Mouse (Mus musculus): Measurements from ENCODE around the gene Tada2b. TPM values are rescaled to one million over a fixed set of nuclear protein-coding genes. Genes with fewer than 3 reads are reported as not detected.

Tada2b gene
- polyA plus RNA-seq, 1 experiment from 2014 or later: 3.2 TPM

- ATAC-seq (ENCODE audit: insufficient number of reproducible peaks, low FRiP score, low TSS enrichment, low read depth) (no peak), DNase-seq (ENCODE audit: low spot score) (no peak)
- H3K4me3 ChIP-seq (ENCODE audit: low read depth, low read length): no peak overlapping the region
- 80% methylated on average over 3 of the region's 3 CpGs for WGBS
- H3K4me2 ChIP-seq (ENCODE audit: low read depth, severe bottlenecking): no peak overlapping the region
- H3K27me3 ChIP-seq (ENCODE audit: control insufficient read depth, insufficient read depth, low read length): no peaks in the 10 kb centered on the region
- H3K9ac ChIP-seq (ENCODE audit: low read length): no peak overlapping the region
- no peaks in the 10 kb centered on the region; the same call in 1 of the 2 replicates for H3K36me3 ChIP-seq (ENCODE audit: control insufficient read depth, insufficient read depth, low read length)
- H3K4me1 ChIP-seq (ENCODE audit: control insufficient read depth, insufficient read depth, low read length): no peaks in the 10 kb centered on the region
- no peak overlapping the region for H3K27ac ChIP-seq (replicated peaks; ENCODE audit: low read depth, low read length)
- H3K9me3 ChIP-seq (ENCODE audit: control insufficient read depth, low read length): no peaks in the 10 kb centered on the region
These were observed 35.7 kb upstream of the Tada2b start for GRCm38 (mm10) chr5:36519751-36520150.

DNA sequence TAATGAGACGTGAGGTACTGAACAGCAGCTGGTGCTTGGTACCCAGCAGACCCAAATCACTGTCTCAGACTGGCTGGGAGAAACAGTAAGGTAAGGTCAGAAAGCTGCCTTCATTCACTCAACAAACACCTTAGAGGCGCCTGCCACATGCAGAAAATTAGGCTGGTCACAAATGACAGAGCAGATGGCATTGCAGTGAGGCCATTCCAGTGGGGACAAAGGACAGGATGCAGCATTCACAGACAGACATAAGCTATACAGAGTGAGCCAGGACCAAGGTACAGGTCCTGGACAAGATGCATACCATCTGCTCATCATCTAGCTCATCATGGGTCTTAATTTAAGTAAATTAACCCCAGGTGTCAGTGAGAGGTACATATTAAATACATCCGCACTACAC is 33.5 kb upstream of the Tada2b start:
- H3K4me2 ChIP-seq (ENCODE audit: low read depth, severe bottlenecking): no peak overlapping the region
- no peaks in the 10 kb centered on the region for H3K27me3 ChIP-seq (ENCODE audit: control insufficient read depth, insufficient read depth, low read length)
- no peak for ATAC-seq (ENCODE audit: insufficient number of reproducible peaks, low FRiP score, low TSS enrichment, low read depth)

GRCm38 (mm10) chr5:36515558-36515957 is 31.5 kb upstream of the Tada2b start:
- no peak for ATAC-seq (ENCODE audit: insufficient number of reproducible peaks, low FRiP score, low TSS enrichment, low read depth)
- 91% methylated on average over 5 of the region's 5 CpGs for WGBS
- Histone ChIP-seq H3K27ac (replicated peaks; ENCODE audit: low read depth, low read length) (no peak overlapping the region), H3K4me1 (ENCODE audit: control insufficient read depth, insufficient read depth, low read length) (no peaks in the 10 kb centered on the region), H3K9me3 (ENCODE audit: control insufficient read depth, low read length) (no peaks in the 10 kb centered on the region), H3K4me3 (ENCODE audit: low read depth, low read length) (no peak overlapping the region), H3K27me3 (ENCODE audit: control insufficient read depth, insufficient read depth, low read length) (no peaks in the 10 kb centered on the region), H3K9ac (ENCODE audit: low read length) (no peak overlapping the region), H3K36me3 (ENCODE audit: control insufficient read depth, insufficient read depth, low read length) (no peaks in the 10 kb centered on the region; the same call in 1 of the 2 replicates), H3K4me2 (ENCODE audit: low read depth, severe bottlenecking) (no peak overlapping the region)
- no peak for DNase-seq (ENCODE audit: low spot score)

More for the DNA sequence above, 33.5 kb upstream of the Tada2b start:
- H3K27ac ChIP-seq (replicated peaks; ENCODE audit: low read depth, low read length): no peak overlapping the region
- 75% methylated on average over 3 of the region's 3 CpGs for WGBS
- no peaks in the 10 kb centered on the region for H3K4me1 ChIP-seq (ENCODE audit: control insufficient read depth, insufficient read depth, low read length)
- DNase-seq (ENCODE audit: low spot score): no peak
- H3K4me3 ChIP-seq (ENCODE audit: low read depth, low read length): no peak overlapping the region
- H3K9me3 ChIP-seq (ENCODE audit: control insufficient read depth, low read length): no peaks in the 10 kb centered on the region
- no peaks in the 10 kb centered on the region; the same call in 1 of the 2 replicates for H3K36me3 ChIP-seq (ENCODE audit: control insufficient read depth, insufficient read depth, low read length)
- H3K9ac ChIP-seq (ENCODE audit: low read length): no peak overlapping the region

GRCm38 (mm10) chr5:36515126-36515525 is 31.0 kb upstream of the Tada2b start:
- H3K9ac ChIP-seq (ENCODE audit: low read length): no peak overlapping the region
- no peaks in the 10 kb centered on the region for H3K4me1 ChIP-seq (ENCODE audit: control insufficient read depth, insufficient read depth, low read length)
- no peaks in the 10 kb centered on the region; the same call in 1 of the 2 replicates for H3K36me3 ChIP-seq (ENCODE audit: control insufficient read depth, insufficient read depth, low read length)
- H3K9me3 ChIP-seq (ENCODE audit: control insufficient read depth, low read length): no peaks in the 10 kb centered on the region
- H3K27ac ChIP-seq (replicated peaks; ENCODE audit: low read depth, low read length): no peak overlapping the region
- no peak overlapping the region for H3K4me2 ChIP-seq (ENCODE audit: low read depth, severe bottlenecking)
- no peak overlapping the region for H3K4me3 ChIP-seq (ENCODE audit: low read depth, low read length)
- no peak for DNase-seq (ENCODE audit: low spot score)
- ATAC-seq (ENCODE audit: insufficient number of reproducible peaks, low FRiP score, low TSS enrichment, low read depth): no peak
- H3K27me3 ChIP-seq (ENCODE audit: control insufficient read depth, insufficient read depth, low read length): no peaks in the 10 kb centered on the region
- WGBS: 96% methylated on average over 1 of the region's 1 CpGs

- ATAC-seq (ENCODE audit: insufficient number of reproducible peaks, low FRiP score, low TSS enrichment, low read depth) (no peak), DNase-seq (ENCODE audit: low spot score) (no peak)
- Histone ChIP-seq H3K4me1 (ENCODE audit: control insufficient read depth, insufficient read depth, low read length) (no peaks in the 10 kb centered on the region), H3K27ac (replicated peaks; ENCODE audit: low read depth, low read length) (no peak overlapping the region), H3K27me3 (ENCODE audit: control insufficient read depth, insufficient read depth, low read length) (no peaks in the 10 kb centered on the region), H3K4me2 (ENCODE audit: low read depth, severe bottlenecking) (no peak overlapping the region), H3K36me3 (ENCODE audit: control insufficient read depth, insufficient read depth, low read length) (no peaks in the 10 kb centered on the region; the same call in none of the 2 replicates), H3K9me3 (ENCODE audit: control insufficient read depth, low read length) (no peaks in the 10 kb centered on the region), H3K9ac (ENCODE audit: low read length) (no peak overlapping the region), H3K4me3 (ENCODE audit: low read depth, low read length) (no peak overlapping the region)
- WGBS: 95% methylated on average over 2 of the region's 2 CpGs
These were observed 26.9 kb upstream of the Tada2b start for GRCm38 (mm10) chr5:36510956-36511355.

- Histone ChIP-seq H3K27ac (replicated peaks; ENCODE audit: low read depth, low read length) (no peak overlapping the region), H3K9me3 (ENCODE audit: control insufficient read depth, low read length) (no peaks in the 10 kb centered on the region), H3K4me3 (ENCODE audit: low read depth, low read length) (no peak overlapping the region), H3K4me1 (ENCODE audit: control insufficient read depth, insufficient read depth, low read length) (no peaks in the 10 kb centered on the region), H3K4me2 (ENCODE audit: low read depth, severe bottlenecking) (no peak overlapping the region), H3K36me3 (ENCODE audit: control insufficient read depth, insufficient read depth, low read length) (peaks cover 2% of the 10 kb centered on the region), H3K27me3 (ENCODE audit: control insufficient read depth, insufficient read depth, low read length) (no peaks in the 10 kb centered on the region), H3K9ac (ENCODE audit: low read length) (no peak overlapping the region)
- ATAC-seq (ENCODE audit: insufficient number of reproducible peaks, low FRiP score, low TSS enrichment, low read depth) (no peak), DNase-seq (ENCODE audit: low spot score) (no peak)
- WGBS: 95% methylated on average over 10 of the region's 10 CpGs
These were observed 24.3 kb upstream of the Tada2b start for GRCm38 (mm10) chr5:36508351-36508750.

GRCm38 (mm10) chr5:36505643-36506042 is 21.6 kb upstream of the Tada2b start:
- no peaks in the 10 kb centered on the region for H3K9me3 ChIP-seq (ENCODE audit: control insufficient read depth, low read length)
- H3K27me3 ChIP-seq (ENCODE audit: control insufficient read depth, insufficient read depth, low read length): no peaks in the 10 kb centered on the region
- peaks cover 2% of the 10 kb centered on the region for H3K36me3 ChIP-seq (ENCODE audit: control insufficient read depth, insufficient read depth, low read length)
- no peak overlapping the region for H3K9ac ChIP-seq (ENCODE audit: low read length)
- no peak overlapping the region for H3K4me2 ChIP-seq (ENCODE audit: low read depth, severe bottlenecking)
- WGBS: 71% methylated on average over 5 of the region's 5 CpGs
- H3K4me1 ChIP-seq (ENCODE audit: control insufficient read depth, insufficient read depth, low read length): no peaks in the 10 kb centered on the region
- no peak for DNase-seq (ENCODE audit: low spot score)
- no peak for ATAC-seq (ENCODE audit: insufficient number of reproducible peaks, low FRiP score, low TSS enrichment, low read depth)
- H3K4me3 ChIP-seq (ENCODE audit: low read depth, low read length): no peak overlapping the region
- no peak overlapping the region for H3K27ac ChIP-seq (replicated peaks; ENCODE audit: low read depth, low read length)

GRCm38 (mm10) chr5:36505235-36505634 is 21.1 kb upstream of the Tada2b start:
- Histone ChIP-seq H3K9ac (ENCODE audit: low read length) (no peak overlapping the region), H3K27me3 (ENCODE audit: control insufficient read depth, insufficient read depth, low read length) (no peaks in the 10 kb centered on the region), H3K27ac (replicated peaks; ENCODE audit: low read depth, low read length) (no peak overlapping the region), H3K4me1 (ENCODE audit: control insufficient read depth, insufficient read depth, low read length) (no peaks in the 10 kb centered on the region), H3K9me3 (ENCODE audit: control insufficient read depth, low read length) (no peaks in the 10 kb centered on the region), H3K4me2 (ENCODE audit: low read depth, severe bottlenecking) (no peak overlapping the region), H3K36me3 (ENCODE audit: control insufficient read depth, insufficient read depth, low read length) (peaks cover 2% of the 10 kb centered on the region), H3K4me3 (ENCODE audit: low read depth, low read length) (no peak overlapping the region)
- ATAC-seq (ENCODE audit: insufficient number of reproducible peaks, low FRiP score, low TSS enrichment, low read depth) (no peak), DNase-seq (ENCODE audit: low spot score) (no peak)
- WGBS: 90% methylated on average over 7 of the region's 7 CpGs

- Histone ChIP-seq H3K4me3 (ENCODE audit: low read depth, low read length) (no peak overlapping the region), H3K27me3 (ENCODE audit: control insufficient read depth, insufficient read depth, low read length) (no peaks in the 10 kb centered on the region), H3K4me1 (ENCODE audit: control insufficient read depth, insufficient read depth, low read length) (no peaks in the 10 kb centered on the region), H3K4me2 (ENCODE audit: low read depth, severe bottlenecking) (no peak overlapping the region), H3K9me3 (ENCODE audit: control insufficient read depth, low read length) (no peaks in the 10 kb centered on the region), H3K9ac (ENCODE audit: low read length) (no peak overlapping the region), H3K27ac (replicated peaks; ENCODE audit: low read depth, low read length) (no peak overlapping the region), H3K36me3 (ENCODE audit: control insufficient read depth, insufficient read depth, low read length) (peaks cover 13% of the 10 kb centered on the region)
- DNase-seq (ENCODE audit: low spot score) (no peak), ATAC-seq (ENCODE audit: insufficient number of reproducible peaks, low FRiP score, low TSS enrichment, low read depth) (no peak)
- WGBS: 93% methylated on average over 9 of the region's 9 CpGs
These were observed 10.6 kb upstream of the Tada2b start for GRCm38 (mm10) chr5:36494709-36495108.

Measured in limb, embryonic 11.5 days (tissue).